Mouse (Mus musculus): Measurements from ENCODE around the gene Btrc. TPM values are rescaled to one million over a fixed set of nuclear protein-coding genes. Genes with fewer than 3 reads are reported as not detected.
"Not testable (repeated sequence)": the region's sequence is repeated elsewhere in the genome, so short reads cannot be mapped to it uniquely, and the experiment has no call there.

Btrc gene
- polyA plus RNA-seq, 1 experiment, result 55.6 TPM

- Histone ChIP-seq H3K4me1 (ENCODE audit: control insufficient read depth, insufficient read depth, low read length) (peaks cover 3% of the 10 kb centered on the region), H3K27ac (ENCODE audit: control insufficient read depth, insufficient read depth, low read depth, low read length) (peak overlapping the region; percentile 68), H3K27me3 (ENCODE audit: control insufficient read depth, insufficient read depth, low read length) (no peaks in the 10 kb centered on the region), H3K36me3 (ENCODE audit: control insufficient read depth, insufficient read depth, low read length) (no peaks in the 10 kb centered on the region; the same call in 1 of the 2 replicates), H3K4me3 (ENCODE audit: control insufficient read depth, low read depth, low read length) (peak overlapping the region; percentile 69)
- TF ChIP-seq CTCF (IDR thresholded peaks at IDR 0.05; ENCODE audit: control insufficient read depth, insufficient read depth, insufficient replicate concordance, low read depth, low read length) (no peak), POLR2A (IDR thresholded peaks at IDR 0.05; ENCODE audit: control insufficient read depth, low read depth, low read length) (no peak)
Observed at GRCm38 (mm10) chr19:45366651-45367050, 3.1 kb downstream of the Btrc start.

GRCm38 (mm10) chr19:45384815-45385214, 21.3 kb downstream of the Btrc start:
- H3K4me3 ChIP-seq (ENCODE audit: control insufficient read depth, low read depth, low read length); H3K36me3 ChIP-seq (ENCODE audit: control insufficient read depth, insufficient read depth, low read length); H3K27ac ChIP-seq (ENCODE audit: control insufficient read depth, insufficient read depth, low read depth, low read length); H3K27me3 ChIP-seq (ENCODE audit: control insufficient read depth, insufficient read depth, low read length); H3K4me1 ChIP-seq (ENCODE audit: control insufficient read depth, insufficient read depth, low read length): not testable (repeated sequence)

GRCm38 (mm10) chr19:45388551-45388950, 25.0 kb downstream of the Btrc start:
- TF ChIP-seq POLR2A (IDR thresholded peaks at IDR 0.05; ENCODE audit: control insufficient read depth, low read depth, low read length) (no peak), CTCF (IDR thresholded peaks at IDR 0.05; ENCODE audit: control insufficient read depth, insufficient read depth, insufficient replicate concordance, low read depth, low read length) (no peak)
- Histone ChIP-seq H3K27me3 (ENCODE audit: control insufficient read depth, insufficient read depth, low read length) (no peaks in the 10 kb centered on the region), H3K4me1 (ENCODE audit: control insufficient read depth, insufficient read depth, low read length) (no peaks in the 10 kb centered on the region), H3K27ac (ENCODE audit: control insufficient read depth, insufficient read depth, low read depth, low read length) (no peak overlapping the region), H3K36me3 (ENCODE audit: control insufficient read depth, insufficient read depth, low read length) (no peaks in the 10 kb centered on the region), H3K4me3 (ENCODE audit: control insufficient read depth, low read depth, low read length) (no peak overlapping the region)

DNA sequence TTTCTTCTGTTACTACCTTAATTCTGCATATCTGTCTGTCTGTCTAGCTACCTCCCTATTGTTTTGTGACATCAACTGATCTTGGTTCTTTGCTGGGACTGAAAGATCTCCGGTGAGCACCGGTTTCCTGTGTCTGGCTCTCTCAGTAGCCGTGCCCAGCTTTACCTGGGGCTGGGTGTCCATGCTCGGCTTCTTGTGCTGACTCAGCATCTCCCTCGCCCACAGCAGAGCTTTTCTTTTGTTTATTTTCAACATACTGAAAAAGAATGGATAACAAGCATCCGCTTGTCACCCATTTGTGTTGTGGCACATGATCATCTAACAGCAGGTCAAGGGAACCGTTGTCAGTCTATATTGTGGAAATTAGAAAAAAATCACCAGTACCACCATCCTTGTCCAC, 30.5 kb downstream of the Btrc start:
- no peak overlapping the region for H3K27ac ChIP-seq (ENCODE audit: control insufficient read depth, insufficient read depth, low read depth, low read length)
- TF ChIP-seq CTCF (IDR thresholded peaks at IDR 0.05; ENCODE audit: control insufficient read depth, insufficient read depth, insufficient replicate concordance, low read depth, low read length), result no peak
- no peak for TF ChIP-seq POLR2A (IDR thresholded peaks at IDR 0.05; ENCODE audit: control insufficient read depth, low read depth, low read length)

GRCm38 (mm10) chr19:45411000-45411399, 47.5 kb downstream of the Btrc start:
- Histone ChIP-seq H3K27me3 (ENCODE audit: control insufficient read depth, insufficient read depth, low read length) (no peaks in the 10 kb centered on the region), H3K4me1 (ENCODE audit: control insufficient read depth, insufficient read depth, low read length) (no peaks in the 10 kb centered on the region), H3K27ac (ENCODE audit: control insufficient read depth, insufficient read depth, low read depth, low read length) (no peak overlapping the region), H3K4me3 (ENCODE audit: control insufficient read depth, low read depth, low read length) (no peak overlapping the region), H3K36me3 (ENCODE audit: control insufficient read depth, insufficient read depth, low read length) (no peaks in the 10 kb centered on the region)
- TF ChIP-seq POLR2A (IDR thresholded peaks at IDR 0.05; ENCODE audit: control insufficient read depth, low read depth, low read length) (no peak), CTCF (IDR thresholded peaks at IDR 0.05; ENCODE audit: control insufficient read depth, insufficient read depth, insufficient replicate concordance, low read depth, low read length) (no peak)

More for the DNA sequence above, 30.5 kb downstream of the Btrc start:
- H3K36me3 ChIP-seq (ENCODE audit: control insufficient read depth, insufficient read depth, low read length), result no peaks in the 10 kb centered on the region
- H3K4me3 ChIP-seq (ENCODE audit: control insufficient read depth, low read depth, low read length), result no peak overlapping the region
- H3K4me1 ChIP-seq (ENCODE audit: control insufficient read depth, insufficient read depth, low read length), result no peaks in the 10 kb centered on the region
- H3K27me3 ChIP-seq (ENCODE audit: control insufficient read depth, insufficient read depth, low read length), result no peaks in the 10 kb centered on the region

DNA sequence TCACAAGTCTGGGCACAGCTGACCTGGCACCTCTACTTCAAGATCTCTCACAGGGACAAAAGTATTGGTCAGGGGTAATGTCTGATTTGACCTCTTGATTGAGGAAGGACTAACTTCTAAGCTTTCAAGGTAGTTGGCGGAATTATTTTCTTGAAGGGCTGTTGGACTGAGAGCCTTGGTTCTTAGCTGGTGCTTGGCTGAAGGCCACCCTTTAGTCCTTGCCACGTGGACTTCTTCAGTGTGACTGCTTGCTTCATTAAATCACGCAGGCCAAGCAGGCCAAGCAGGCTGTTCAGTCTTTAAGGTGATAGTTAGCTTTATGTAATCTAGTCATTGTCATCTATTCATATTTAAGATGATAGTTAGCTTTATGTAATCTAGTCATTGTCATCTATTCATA, 49.2 kb downstream of the Btrc start:
- Histone ChIP-seq H3K27ac (ENCODE audit: control insufficient read depth, insufficient read depth, low read depth, low read length) (no peak overlapping the region), H3K4me1 (ENCODE audit: control insufficient read depth, insufficient read depth, low read length) (no peaks in the 10 kb centered on the region), H3K27me3 (ENCODE audit: control insufficient read depth, insufficient read depth, low read length) (no peaks in the 10 kb centered on the region), H3K4me3 (ENCODE audit: control insufficient read depth, low read depth, low read length) (no peak overlapping the region), H3K36me3 (ENCODE audit: control insufficient read depth, insufficient read depth, low read length) (no peaks in the 10 kb centered on the region)
- TF ChIP-seq POLR2A (IDR thresholded peaks at IDR 0.05; ENCODE audit: control insufficient read depth, low read depth, low read length) (no peak), CTCF (IDR thresholded peaks at IDR 0.05; ENCODE audit: control insufficient read depth, insufficient read depth, insufficient replicate concordance, low read depth, low read length) (no peak)

DNA sequence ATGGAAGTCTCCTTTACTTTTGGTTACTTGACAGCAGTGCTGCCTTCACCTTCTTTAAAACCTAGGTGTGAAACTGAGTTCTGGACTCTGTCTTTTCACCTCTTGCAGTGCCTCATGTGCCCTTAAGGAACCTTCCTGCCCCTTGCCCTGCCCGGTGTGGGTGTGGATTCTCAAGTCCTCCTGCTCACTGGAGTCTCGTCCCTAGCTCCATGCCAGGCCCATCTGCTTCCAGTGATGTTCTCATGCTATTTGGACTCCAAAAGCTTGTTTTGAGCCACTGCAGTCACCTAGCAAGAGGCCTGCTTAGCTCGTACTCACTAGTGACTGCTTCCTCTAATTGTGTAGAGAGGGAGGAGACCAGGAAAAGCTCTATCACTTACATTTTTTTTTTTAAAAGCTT, 50.4 kb downstream of the Btrc start:
- H3K27ac ChIP-seq (ENCODE audit: control insufficient read depth, insufficient read depth, low read depth, low read length), result no peak overlapping the region
- TF ChIP-seq POLR2A (IDR thresholded peaks at IDR 0.05; ENCODE audit: control insufficient read depth, low read depth, low read length) (no peak), CTCF (IDR thresholded peaks at IDR 0.05; ENCODE audit: control insufficient read depth, insufficient read depth, insufficient replicate concordance, low read depth, low read length) (no peak)
- no peaks in the 10 kb centered on the region for H3K4me1 ChIP-seq (ENCODE audit: control insufficient read depth, insufficient read depth, low read length)
- no peaks in the 10 kb centered on the region for H3K36me3 ChIP-seq (ENCODE audit: control insufficient read depth, insufficient read depth, low read length)
- no peaks in the 10 kb centered on the region for H3K27me3 ChIP-seq (ENCODE audit: control insufficient read depth, insufficient read depth, low read length)
- H3K4me3 ChIP-seq (ENCODE audit: control insufficient read depth, low read depth, low read length), result no peak overlapping the region

DNA sequence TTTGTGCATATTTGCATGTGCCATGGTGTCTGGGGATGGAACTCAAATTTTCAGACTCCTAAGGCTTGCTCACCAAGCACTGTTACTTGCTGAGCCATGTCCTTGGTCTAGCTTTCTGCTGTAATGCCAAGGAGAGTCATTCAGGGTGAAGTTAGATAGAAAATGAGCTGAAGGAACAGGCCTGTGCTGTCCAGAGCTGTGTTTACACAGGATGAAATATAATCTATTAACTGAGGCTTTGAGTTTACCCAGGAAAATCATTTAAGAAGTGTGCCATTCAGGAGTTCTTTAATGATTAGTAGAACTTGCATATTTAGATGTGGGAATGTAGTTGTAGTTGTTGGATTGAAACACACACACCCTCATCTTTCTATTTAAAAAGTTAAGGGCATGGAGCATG, 54.1 kb downstream of the Btrc start:
- no peak overlapping the region for H3K27ac ChIP-seq (ENCODE audit: control insufficient read depth, insufficient read depth, low read depth, low read length)
- H3K36me3 ChIP-seq (ENCODE audit: control insufficient read depth, insufficient read depth, low read length), result no peaks in the 10 kb centered on the region
- no peak overlapping the region for H3K4me3 ChIP-seq (ENCODE audit: control insufficient read depth, low read depth, low read length)
- TF ChIP-seq CTCF (IDR thresholded peaks at IDR 0.05; ENCODE audit: control insufficient read depth, insufficient read depth, insufficient replicate concordance, low read depth, low read length), result no peak
- no peak for TF ChIP-seq POLR2A (IDR thresholded peaks at IDR 0.05; ENCODE audit: control insufficient read depth, low read depth, low read length)
- no peaks in the 10 kb centered on the region for H3K27me3 ChIP-seq (ENCODE audit: control insufficient read depth, insufficient read depth, low read length)
- no peaks in the 10 kb centered on the region for H3K4me1 ChIP-seq (ENCODE audit: control insufficient read depth, insufficient read depth, low read length)
